Mouse (Mus musculus): ENCODE data around the gene Nsrp1. TPM values are rescaled to one million over a fixed set of nuclear protein-coding genes. Genes with fewer than 3 reads are reported as not detected.

The Nsrp1 gene
- polyA plus RNA-seq, 1 experiment from 2014 or later = 77.8 TPM

- ATAC-seq (ENCODE audit: insufficient number of reproducible peaks, insufficient read depth, low FRiP score, low TSS enrichment, low read depth) = no peak
- peaks cover 31% of the 10 kb centered on the region for H3K4me1 ChIP-seq (replicated peaks)
- H3K27me3 ChIP-seq = peaks cover 53% of the 10 kb centered on the region
- WGBS = 74% methylated on average over 1 of the region's 1 CpGs
- no peak overlapping the region for H3K4me2 ChIP-seq
- H3K9me3 ChIP-seq = no peaks in the 10 kb centered on the region
- no peak overlapping the region for H3K9ac ChIP-seq (replicated peaks)
- no peak overlapping the region for H3K4me3 ChIP-seq (replicated peaks)
- H3K36me3 ChIP-seq = no peaks in the 10 kb centered on the region
- no peak overlapping the region for H3K27ac ChIP-seq
These were observed 75.9 kb downstream of the Nsrp1 start for GRCm38 (mm10) chr11:77002361-77002760.

GRCm38 (mm10) chr11:77000741-77001140 lies 77.5 kb downstream of the Nsrp1 start:
- no peak overlapping the region for H3K4me3 ChIP-seq (replicated peaks)
- no peak for ATAC-seq (ENCODE audit: insufficient number of reproducible peaks, insufficient read depth, low FRiP score, low TSS enrichment, low read depth)
- no peak overlapping the region for H3K9ac ChIP-seq (replicated peaks)
- no peaks in the 10 kb centered on the region for H3K36me3 ChIP-seq
- H3K4me1 ChIP-seq (replicated peaks) = peaks cover 20% of the 10 kb centered on the region
- no peaks in the 10 kb centered on the region for H3K9me3 ChIP-seq
- peaks cover 70% of the 10 kb centered on the region for H3K27me3 ChIP-seq
- H3K27ac ChIP-seq = no peak overlapping the region
- H3K4me2 ChIP-seq = no peak overlapping the region
- 74% methylated on average over 5 of the region's 5 CpGs for WGBS

GRCm38 (mm10) chr11:76998705-76999226 lies 79.5 kb downstream of the Nsrp1 start:
- WGBS = 9% methylated on average over 24 of the region's 24 CpGs
- Histone ChIP-seq H3K4me1 (replicated peaks) (peaks cover 20% of the 10 kb centered on the region), H3K9me3 (no peaks in the 10 kb centered on the region), H3K27me3 (peaks cover 74% of the 10 kb centered on the region), H3K4me3 (replicated peaks) (peak overlapping the region; percentile 49), H3K27ac (no peak overlapping the region), H3K9ac (replicated peaks) (0 out of 2 replicates have a peak overlapping the region, but pooled peaks have one; percentile 42), H3K36me3 (no peaks in the 10 kb centered on the region), H3K4me2 (peak overlapping the region; percentile 90)
- no peak for ATAC-seq (ENCODE audit: insufficient number of reproducible peaks, insufficient read depth, low FRiP score, low TSS enrichment, low read depth)

- Histone ChIP-seq H3K36me3 (no peaks in the 10 kb centered on the region), H3K4me3 (replicated peaks) (peak within 1 kb of the TSS; percentile 49), H3K4me1 (replicated peaks) (peaks cover 20% of the 10 kb centered on the region), H3K27me3 (peaks cover 74% of the 10 kb centered on the region), H3K9ac (replicated peaks) (peak within 1 kb of the TSS; percentile 42; the same call in 1 of the 2 replicates), H3K4me2 (peak within 1 kb of the TSS; percentile 90), H3K27ac (no peak within 1 kb of the TSS), H3K9me3 (no peaks in the 10 kb centered on the region)
- peak; percentile 35; the same call in 1 of the 2 replicates for ATAC-seq (ENCODE audit: insufficient number of reproducible peaks, insufficient read depth, low FRiP score, low TSS enrichment, low read depth)
- WGBS = 1% methylated on average over 51 of the region's 52 CpGs
These were observed 80.1 kb downstream of the Nsrp1 start, which contains the start of gene Slc6a4 for GRCm38 (mm10) chr11:76997916-76998704. Gene Slc6a4 (plus strand): TSS chr11:76998603.

- Histone ChIP-seq H3K4me1 (replicated peaks) (peaks cover 20% of the 10 kb centered on the region), H3K4me3 (replicated peaks) (peak overlapping the region; percentile 49), H3K9ac (replicated peaks) (no peak overlapping the region), H3K4me2 (peak overlapping the region; percentile 90), H3K9me3 (no peaks in the 10 kb centered on the region), H3K36me3 (no peaks in the 10 kb centered on the region), H3K27ac (no peak overlapping the region), H3K27me3 (peaks cover 67% of the 10 kb centered on the region)
- WGBS = under 1% methylated on average over 21 of the region's 21 CpGs
- ATAC-seq (ENCODE audit: insufficient number of reproducible peaks, insufficient read depth, low FRiP score, low TSS enrichment, low read depth) = peak; percentile 42; the same call in 1 of the 2 replicates
These were observed 80.9 kb downstream of the Nsrp1 start for GRCm38 (mm10) chr11:76997305-76997704.

- peaks cover 20% of the 10 kb centered on the region for H3K4me1 ChIP-seq (replicated peaks)
- H3K27me3 ChIP-seq = peaks cover 56% of the 10 kb centered on the region
- H3K27ac ChIP-seq = no peak overlapping the region
- H3K9me3 ChIP-seq = no peaks in the 10 kb centered on the region
- no peak overlapping the region for H3K9ac ChIP-seq (replicated peaks)
- no peak overlapping the region for H3K4me3 ChIP-seq (replicated peaks)
- no peak overlapping the region for H3K4me2 ChIP-seq
- no peaks in the 10 kb centered on the region for H3K36me3 ChIP-seq
- no peak for ATAC-seq (ENCODE audit: insufficient number of reproducible peaks, insufficient read depth, low FRiP score, low TSS enrichment, low read depth)
- 63% methylated on average over 20 of the region's 20 CpGs for WGBS
These were observed 82.1 kb downstream of the Nsrp1 start for GRCm38 (mm10) chr11:76995966-76996672.

MicroRNA genes within 50 kb of the gene (microRNA counts, 519-probe panel; counts per million panel counts)
- microRNA mmu-miR-423-3p (5,283 counts per million, percentile 54 among the panel's probes with 10 or more counts), microRNA mmu-miR-423-5p (3,739 counts per million, percentile 22 among the panel's probes with 10 or more counts)

Small RNAs within 50 kb of the gene (microRNA-seq; reads per million reads assigned to microRNA genes)
- 7,495 reads per million, percentile 93 among the genes with 10 or more reads in this experiment for gene Mir423

Other genes starting within 250 kb of the Nsrp1 start
- 14.8 and 16.6 TPM in 2 replicates for gene Cpd, start 231.4 kb downstream of the Nsrp1 start, polyA plus RNA-seq (2016; fragmentation: Nextera tagmentation; extraction: Ambion mirVana)
- not detected in 2 replicates for gene Tmigd1, start 176.3 kb downstream of the Nsrp1 start, polyA plus RNA-seq (2016; fragmentation: Nextera tagmentation; extraction: Ambion mirVana)
- gene Blmh, start 153.6 kb downstream of the Nsrp1 start, polyA plus RNA-seq (2016; fragmentation: Nextera tagmentation; extraction: Ambion mirVana) = 202 and 212 TPM in 2 replicates
- gene Slc6a4, start 79.8 kb downstream of the Nsrp1 start, polyA plus RNA-seq (2016; fragmentation: Nextera tagmentation; extraction: Ambion mirVana) = 0.60 and 0.98 TPM in 2 replicates
- 0.20 and 0.35 TPM in 2 replicates for gene Efcab5, start 110.5 kb upstream of the Nsrp1 start, polyA plus RNA-seq (2016; fragmentation: Nextera tagmentation; extraction: Ambion mirVana)
- 9.2 and 10.1 TPM in 2 replicates for gene Ssh2, start 137.9 kb upstream of the Nsrp1 start, polyA plus RNA-seq (2016; fragmentation: Nextera tagmentation; extraction: Ambion mirVana)